Mouse (Mus musculus): ENCODE data around the gene Alg1. TPM values are rescaled to one million over a fixed set of nuclear protein-coding genes. Genes with fewer than 3 reads are reported as not detected.

Gene Alg1
- polyA plus RNA-seq, 1 experiment from 2014 or later = 35.9 TPM

GRCm38 (mm10) chr16:5232982-5233381 lies 439 bp upstream of the Alg1 start:
- H3K4me3 ChIP-seq (ENCODE audit: low read depth, low read length) = peak overlapping the region; percentile 60; the same call in 1 of the 2 replicates
- H3K36me3 ChIP-seq (ENCODE audit: insufficient read depth, low read length) = no peaks in the 10 kb centered on the region
- no peak overlapping the region for H3K27ac ChIP-seq (ENCODE audit: low read length)
- no peak overlapping the region for H3K9ac ChIP-seq (replicated peaks; ENCODE audit: low read depth)
- ATAC-seq (peak; percentile 5; the same call in 1 of the 2 replicates), DNase-seq (ENCODE audit: low spot score) (no peak)
- no peaks in the 10 kb centered on the region for H3K4me1 ChIP-seq (ENCODE audit: insufficient read depth, low read depth, low read length)
- 58% methylated on average over 4 of the region's 4 CpGs for WGBS
- H3K27me3 ChIP-seq (replicated peaks; ENCODE audit: insufficient read depth, low read length) = no peaks in the 10 kb centered on the region
- peak overlapping the region; percentile 72; the same call in 1 of the 2 replicates for H3K4me2 ChIP-seq (replicated peaks; ENCODE audit: low read depth, low read length)
- TF ChIP-seq EP300 (IDR thresholded peaks at IDR 0.05) (no peak; the same call in 1 of the 2 replicates), CTCF (IDR thresholded peaks at IDR 0.05) (no peak)
- no peaks in the 10 kb centered on the region for H3K9me3 ChIP-seq (ENCODE audit: low read length)

DNA sequence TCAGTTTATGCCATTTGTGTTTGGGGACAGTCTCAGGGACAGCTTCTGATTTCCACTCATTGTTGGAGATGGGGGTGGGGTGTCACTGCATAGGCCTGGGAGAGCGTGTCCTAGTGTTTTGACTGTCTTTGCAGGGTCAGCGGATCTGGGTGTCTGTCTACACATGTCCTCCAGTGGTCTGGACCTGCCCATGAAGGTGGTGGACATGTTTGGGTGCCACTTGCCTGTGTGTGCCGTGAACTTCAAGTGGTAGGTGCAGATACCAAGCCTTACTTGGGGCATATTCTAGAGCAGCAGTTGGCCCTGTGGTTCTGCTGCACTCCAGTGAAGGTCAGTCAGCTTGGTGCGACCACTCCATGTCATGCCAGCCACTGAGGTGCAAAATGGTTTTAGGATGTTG lies 8.9 kb downstream of the Alg1 start:
- TF ChIP-seq EP300 (IDR thresholded peaks at IDR 0.05) = no peak
- TF ChIP-seq CTCF (IDR thresholded peaks at IDR 0.05) = no peak
- H3K4me1 ChIP-seq (ENCODE audit: insufficient read depth, low read depth, low read length) = no peaks in the 10 kb centered on the region
- H3K4me3 ChIP-seq (ENCODE audit: low read depth, low read length) = no peak overlapping the region
- no peak overlapping the region for H3K4me2 ChIP-seq (replicated peaks; ENCODE audit: low read depth, low read length)
- H3K9ac ChIP-seq (replicated peaks; ENCODE audit: low read depth) = no peak overlapping the region
- 87% methylated on average over 4 of the region's 4 CpGs for WGBS
- H3K9me3 ChIP-seq (ENCODE audit: low read length) = no peaks in the 10 kb centered on the region
- no peak for ATAC-seq
- no peak overlapping the region for H3K27ac ChIP-seq (ENCODE audit: low read length)
- H3K27me3 ChIP-seq (replicated peaks; ENCODE audit: insufficient read depth, low read length) = no peaks in the 10 kb centered on the region
- H3K36me3 ChIP-seq (ENCODE audit: insufficient read depth, low read length) = peaks cover 12% of the 10 kb centered on the region; the same call in 1 of the 2 replicates
- no peak for DNase-seq (ENCODE audit: low spot score)

- Histone ChIP-seq H3K4me1 (ENCODE audit: insufficient read depth, low read depth, low read length) (no peaks in the 10 kb centered on the region), H3K36me3 (ENCODE audit: insufficient read depth, low read length) (peaks cover 12% of the 10 kb centered on the region; the same call in 1 of the 2 replicates), H3K9ac (replicated peaks; ENCODE audit: low read depth) (no peak overlapping the region), H3K4me3 (ENCODE audit: low read depth, low read length) (no peak overlapping the region), H3K27ac (ENCODE audit: low read length) (no peak overlapping the region), H3K27me3 (replicated peaks; ENCODE audit: insufficient read depth, low read length) (no peaks in the 10 kb centered on the region), H3K9me3 (ENCODE audit: low read length) (no peaks in the 10 kb centered on the region), H3K4me2 (replicated peaks; ENCODE audit: low read depth, low read length) (no peak overlapping the region)
- no peak for ATAC-seq
- TF ChIP-seq CTCF (IDR thresholded peaks at IDR 0.05) (no peak), EP300 (IDR thresholded peaks at IDR 0.05) (no peak)
- WGBS = 87% methylated on average over 5 of the region's 6 CpGs
- no peak for DNase-seq (ENCODE audit: low spot score)
These were observed 9.5 kb downstream of the Alg1 start for GRCm38 (mm10) chr16:5242882-5243281.

DNA sequence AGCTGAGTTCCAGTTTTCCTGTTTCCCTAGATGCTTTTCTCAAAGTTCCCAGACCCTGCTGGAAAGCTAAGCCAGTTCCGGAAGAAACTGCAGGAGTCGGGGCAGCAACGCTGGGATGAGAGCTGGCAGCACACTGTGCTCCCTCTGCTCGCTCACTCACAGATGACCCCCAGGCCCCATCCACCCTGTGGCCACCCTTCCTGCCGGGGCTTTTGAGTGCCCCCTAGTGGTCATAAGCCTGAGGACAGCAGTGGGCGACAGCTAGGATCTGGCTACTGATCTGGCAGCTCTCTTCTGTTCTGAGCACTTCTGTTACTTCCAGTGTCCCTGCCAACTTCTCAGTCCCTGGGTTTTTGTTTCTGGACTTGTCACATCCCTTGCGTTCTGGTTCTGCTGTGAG lies 11.0 kb downstream of the Alg1 start:
- 29% methylated on average over 7 of the region's 7 CpGs for WGBS
- ATAC-seq = peak; percentile 88

DNA sequence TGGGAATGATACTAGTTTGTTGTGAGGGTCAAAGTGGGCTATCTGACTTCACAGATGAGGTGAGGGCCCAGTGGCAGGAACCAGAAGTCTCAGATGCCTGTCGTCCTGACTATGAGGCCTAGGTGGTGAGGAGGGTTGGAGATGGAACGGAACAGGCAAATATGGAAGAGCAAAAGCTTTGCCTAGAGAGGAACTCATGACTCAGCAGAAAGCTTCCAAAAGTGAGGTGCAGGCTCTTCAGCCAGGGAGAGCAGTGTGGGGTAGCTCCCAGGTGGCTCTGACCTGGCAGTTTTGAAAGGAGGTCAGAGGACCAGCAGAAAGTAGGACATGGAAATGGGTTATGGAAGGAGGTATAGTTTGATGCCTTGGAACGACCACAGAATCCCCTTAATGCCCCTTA lies 17.5 kb downstream of the Alg1 start:
- H3K4me2 ChIP-seq (replicated peaks; ENCODE audit: low read depth, low read length) = no peak overlapping the region
- no peak for DNase-seq (ENCODE audit: low spot score)
- H3K4me1 ChIP-seq (ENCODE audit: insufficient read depth, low read depth, low read length) = peaks cover 3% of the 10 kb centered on the region; the same call in 1 of the 2 replicates
- no peaks in the 10 kb centered on the region for H3K9me3 ChIP-seq (ENCODE audit: low read length)
- no peak overlapping the region for H3K27ac ChIP-seq (ENCODE audit: low read length)
- no peak overlapping the region for H3K4me3 ChIP-seq (ENCODE audit: low read depth, low read length)
- peaks cover 13% of the 10 kb centered on the region; the same call in 1 of the 2 replicates for H3K36me3 ChIP-seq (ENCODE audit: insufficient read depth, low read length)
- H3K9ac ChIP-seq (replicated peaks; ENCODE audit: low read depth) = no peak overlapping the region
- 89% methylated on average over 3 of the region's 3 CpGs for WGBS
- TF ChIP-seq CTCF (IDR thresholded peaks at IDR 0.05) = no peak
- TF ChIP-seq EP300 (IDR thresholded peaks at IDR 0.05) = no peak
- ATAC-seq = no peak
- H3K27me3 ChIP-seq (replicated peaks; ENCODE audit: insufficient read depth, low read length) = no peaks in the 10 kb centered on the region

More for the DNA sequence above, 11.0 kb downstream of the Alg1 start:
- DNase-seq (ENCODE audit: low spot score) = peak; percentile 62
- no peak overlapping the region for H3K27ac ChIP-seq (ENCODE audit: low read length)
- no peak overlapping the region for H3K4me2 ChIP-seq (replicated peaks; ENCODE audit: low read depth, low read length)
- no peaks in the 10 kb centered on the region for H3K9me3 ChIP-seq (ENCODE audit: low read length)
- no peaks in the 10 kb centered on the region for H3K4me1 ChIP-seq (ENCODE audit: insufficient read depth, low read depth, low read length)
- H3K4me3 ChIP-seq (ENCODE audit: low read depth, low read length) = no peak overlapping the region
- TF ChIP-seq CTCF (IDR thresholded peaks at IDR 0.05) (peak; percentile 92), EP300 (IDR thresholded peaks at IDR 0.05) (no peak)
- peaks cover 19% of the 10 kb centered on the region for H3K36me3 ChIP-seq (ENCODE audit: insufficient read depth, low read length)
- no peak overlapping the region for H3K9ac ChIP-seq (replicated peaks; ENCODE audit: low read depth)
- H3K27me3 ChIP-seq (replicated peaks; ENCODE audit: insufficient read depth, low read length) = no peaks in the 10 kb centered on the region

DNA sequence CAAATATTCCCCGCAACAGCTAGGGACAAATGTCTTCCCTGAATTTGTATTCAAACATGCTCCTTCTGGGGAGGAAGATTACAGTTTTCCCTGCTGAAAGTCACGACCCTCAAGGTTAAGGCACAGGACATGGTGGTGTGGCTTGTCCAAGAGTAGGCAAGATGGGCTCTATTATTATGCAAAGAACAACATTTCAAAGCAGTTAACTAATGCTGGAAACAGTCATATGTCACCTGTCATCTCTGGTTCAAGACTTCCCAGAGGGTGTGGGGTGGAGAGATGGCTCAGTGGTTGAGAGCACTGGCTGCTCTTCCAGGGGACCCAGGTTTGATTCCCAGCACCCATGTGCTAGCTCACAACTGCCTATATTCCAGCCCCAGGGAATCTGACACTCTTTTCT lies 18.8 kb downstream of the Alg1 start:
- no peak overlapping the region for H3K4me2 ChIP-seq (replicated peaks; ENCODE audit: low read depth, low read length)
- 78% methylated on average over 2 of the region's 2 CpGs for WGBS
- no peak overlapping the region for H3K9ac ChIP-seq (replicated peaks; ENCODE audit: low read depth)
- H3K27ac ChIP-seq (ENCODE audit: low read length) = no peak overlapping the region
- H3K27me3 ChIP-seq (replicated peaks; ENCODE audit: insufficient read depth, low read length) = no peaks in the 10 kb centered on the region
- DNase-seq (ENCODE audit: low spot score) (no peak), ATAC-seq (no peak)
- no peak overlapping the region for H3K4me3 ChIP-seq (ENCODE audit: low read depth, low read length)
- peaks cover 13% of the 10 kb centered on the region; the same call in 1 of the 2 replicates for H3K36me3 ChIP-seq (ENCODE audit: insufficient read depth, low read length)
- TF ChIP-seq CTCF (IDR thresholded peaks at IDR 0.05) (no peak), EP300 (IDR thresholded peaks at IDR 0.05) (no peak)
- H3K4me1 ChIP-seq (ENCODE audit: insufficient read depth, low read depth, low read length) = peaks cover 3% of the 10 kb centered on the region; the same call in 1 of the 2 replicates
- H3K9me3 ChIP-seq (ENCODE audit: low read length) = no peaks in the 10 kb centered on the region
